In the genomic region with DNA sequence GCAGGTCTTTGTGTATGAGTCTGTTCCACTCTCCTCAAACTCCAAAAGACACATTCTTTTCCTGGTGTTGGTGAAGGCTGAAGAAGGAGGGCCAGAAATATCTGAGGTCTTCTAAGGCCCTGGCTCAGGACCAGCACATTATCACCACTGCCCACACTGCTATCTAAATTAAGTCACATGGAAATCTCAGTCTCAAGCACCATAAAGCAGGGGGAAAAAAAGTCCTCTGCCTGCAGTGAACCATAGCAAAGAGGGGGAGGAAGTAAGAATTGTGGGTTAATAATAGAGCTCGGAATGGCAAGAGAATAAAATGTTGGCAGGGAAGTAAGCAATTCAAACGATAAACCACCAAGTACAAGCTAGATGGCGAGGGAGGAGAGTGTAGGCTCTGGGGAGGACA, we compare ENCODE assay signal across 26 mouse cellular contexts. TPM values are rescaled to one million over a fixed set of nuclear protein-coding genes. Genes with fewer than 3 reads are reported as not detected.
A peak's percentile ranks its signal among the peaks of the same experiment; 100 is the strongest.
DNase-seq lines count a peak whose midpoint lies in the region; ATAC-seq lines count a peak whose summit lies in the region.
"Had no signal": no experiment of that assay in that cellular context is flagged by ENCODE, and none has a peak within 500 bp of the region (broad histone marks: within the 10 kb centered on the region; RNA-seq: fewer than 3 reads in every experiment).

No protein-coding gene starts in this region.

- 66% methylated on average over 3 of the region's 3 CpGs for WGBS in heart, embryonic 10.5 days
- 26% methylated on average over 3 of the region's 3 CpGs for WGBS in heart, embryonic 15.5 days

- ATAC-seq in heart, embryonic 15.5 days (replicated peaks; ENCODE audit: insufficient number of reproducible peaks, insufficient read depth, low FRiP score, low read depth), result peak; percentile 31
- ATAC-seq: forebrain, embryonic 14.5 days; midbrain, embryonic 15.5 days had no signal

- H3K9me3 ChIP-seq in heart, embryonic 10.5 days, result no peaks in the 10 kb centered on the region
- no peaks in the 10 kb centered on the region for H3K9me3 ChIP-seq in heart, embryonic 15.5 days (replicated peaks)
- H3K9me3 ChIP-seq: limb, embryonic 12.5 days; liver, embryonic 13.5 days; midbrain, embryonic 15.5 days had no signal

- no peaks in the 10 kb centered on the region for H3K4me1 ChIP-seq in heart, embryonic 10.5 days
- H3K4me1 ChIP-seq in heart, embryonic 15.5 days (replicated peaks), result 0 out of 2 replicates have a peak, but pooled peaks cover 7% of the 10 kb centered on the region
- H3K4me1 ChIP-seq: limb, embryonic 12.5 days; liver, embryonic 13.5 days; midbrain, embryonic 15.5 days had no signal

- 0 out of 2 replicates have a peak overlapping the region, but pooled peaks have one; percentile 2 for H3K4me2 ChIP-seq in heart, embryonic 15.5 days
- H3K4me2 ChIP-seq: limb, embryonic 12.5 days; liver, embryonic 13.5 days; midbrain, embryonic 15.5 days had no signal

- intact Hi-C loops in left cerebral cortex, postnatal 25 days (cut with DNase I), result no loop called here

- no peak overlapping the region for H3K9ac ChIP-seq in heart, embryonic 15.5 days
- H3K9ac ChIP-seq: limb, embryonic 12.5 days; liver, embryonic 13.5 days; midbrain, embryonic 15.5 days had no signal

- no peaks in the 10 kb centered on the region for H3K27me3 ChIP-seq in heart, embryonic 10.5 days (ENCODE audit: insufficient read depth, poor library complexity, severe bottlenecking)
- no peaks in the 10 kb centered on the region for H3K27me3 ChIP-seq in heart, embryonic 15.5 days
- H3K27me3 ChIP-seq: CH12.LX; limb, embryonic 12.5 days; liver, embryonic 13.5 days; midbrain, embryonic 15.5 days had no signal

- H3K36me3 ChIP-seq in heart, embryonic 10.5 days, result no peaks in the 10 kb centered on the region
- H3K36me3 ChIP-seq in heart, embryonic 15.5 days, result no peaks in the 10 kb centered on the region
- H3K36me3 ChIP-seq: limb, embryonic 12.5 days; liver, embryonic 13.5 days; midbrain, embryonic 15.5 days had no signal

- H3K4me3 ChIP-seq in heart, embryonic 10.5 days, result no peak overlapping the region
- no peak overlapping the region for H3K4me3 ChIP-seq in heart, embryonic 15.5 days
- H3K4me3 ChIP-seq: erythroblast, embryonic 14.5 days; gastrocnemius, adult 2 months; limb, embryonic 12.5 days; liver, embryonic 13.5 days; midbrain, embryonic 15.5 days had no signal

- peak; percentile 24 to 34 for DNase-seq in heart, adult 18-20 months
- no peak for DNase-seq in heart, embryonic 10.5 days (ENCODE audit: low spot score)
- DNase-seq in left cerebral cortex, postnatal 25 days (ENCODE audit: low spot score in 2 of 2), result peak; percentile 9 to 66
- DNase-seq in left cerebral cortex, adult 11 months (ENCODE audit: low spot score), result no peak
- peak; percentile 4 for DNase-seq in kidney, postnatal 14 days
- DNase-seq in cerebellum, adult 8-10 months, result no peak
- no peak for DNase-seq in layer of hippocampus, adult 11-12 months (ENCODE audit: low spot score)
- DNase-seq: adrenal gland, adult 8-10 months; cerebellum, adult 18-20 months; gastrocnemius, adult 2 months; liver, embryonic 13.5 days; thymus, postnatal 4 days had no signal

- H3K27ac ChIP-seq in heart, embryonic 10.5 days, result no peak overlapping the region
- H3K27ac ChIP-seq in heart, embryonic 15.5 days, result peak overlapping the region; percentile 34; the same call in 1 of the 2 replicates
- H3K27ac ChIP-seq: gastrocnemius, adult 2 months; limb, embryonic 12.5 days; liver, embryonic 13.5 days; midbrain, embryonic 15.5 days had no signal

RNA-seq across cellular contexts. Expression of a gene that starts 32.9 kb away (rescaled TPM):
- total RNA-seq in heart, adult 18-20 months (2021), result under 1 TPM; 0.75 to 0.94 TPM
- polyA plus RNA-seq in heart, embryonic 10.5 days (2016; fragmentation: Nextera tagmentation; extraction: Ambion mirVana), result 0.05 TPM in 1 of 2 replicates, not detected in the other
- 10 to 100 TPM in 1 of 2 experiments, 1 to 10 TPM in 1; 2.3 to 29.8 TPM for total RNA-seq in left cerebral cortex, postnatal 25 days (2021)
- 0.05 and 0.08 TPM in 2 replicates for polyA plus RNA-seq in heart, embryonic 15.5 days (2015; fragmentation: Nextera tagmentation; extraction: Ambion mirVana)
- total RNA-seq: CH12.LX; gastrocnemius, adult 2 months; granulocyte monocyte progenitor cell, adult 5-6 weeks; megakaryocyte, adult 5-6 weeks; neutrophil, adult 5-6 weeks had no signal
- polyA plus RNA-seq: embryonic facial prominence, embryonic 11.5 days; erythroblast, embryonic 14.5 days; limb, embryonic 12.5 days; liver, embryonic 13.5 days had no signal

RNA-seq across cellular contexts. Expression of a gene that starts 57.2 kb away (rescaled TPM):
- not detected for total RNA-seq in heart, adult 18-20 months (2021)
- polyA plus RNA-seq in heart, embryonic 10.5 days (2016; fragmentation: Nextera tagmentation; extraction: Ambion mirVana), result not detected in 2 replicates
- not detected for total RNA-seq in left cerebral cortex, postnatal 25 days (2021)
- polyA plus RNA-seq in heart, embryonic 15.5 days (2015; fragmentation: Nextera tagmentation; extraction: Ambion mirVana), result not detected in 2 replicates
- total RNA-seq: adrenal gland, adult 8-10 months; CH12.LX; gastrocnemius, adult 2 months; granulocyte monocyte progenitor cell, adult 5-6 weeks; layer of hippocampus, postnatal 25 days; megakaryocyte, adult 5-6 weeks; neutrophil, adult 5-6 weeks had no signal
- polyA plus RNA-seq: embryonic facial prominence, embryonic 11.5 days; erythroblast, embryonic 14.5 days; forebrain, embryonic 14.5 days; hindbrain, embryonic 11.5 days; limb, embryonic 12.5 days; liver, embryonic 13.5 days; lung, embryonic 16.5 days; midbrain, embryonic 15.5 days; testis, adult 2 months had no signal

Comparison
In these comparisons a context has a peak if more than half of its experiments do, and no peak if none do; other contexts are left out.
1. DNase-seq: peak in heart, adult 18-20 months (2 of 2), left cerebral cortex, postnatal 25 days (2 of 2) and kidney, postnatal 14 days (single experiment); none in heart, embryonic 10.5 days (single experiment), left cerebral cortex, adult 11 months (single experiment), cerebellum, adult 8-10 months (single experiment) and layer of hippocampus, adult 11-12 months (single experiment).